Mouse (Mus musculus) intestine, postnatal 0 days (tissue): ENCODE results near the gene Piezo1. TPM values are rescaled to one million over a fixed set of nuclear protein-coding genes. Genes with fewer than 3 reads are reported as not detected.
A peak's percentile ranks its signal among the peaks of the same experiment; 100 is the strongest.

Experiments
- ATAC-seq: fragments of 200-750 bp; cut with Nextera tagmentation; 2 replicates; pipeline ENCODE4 v1.8.0; 2017; ENCODE audit warnings: mild to moderate bottlenecking, moderate TSS enrichment, moderate library complexity
- H3K27ac ChIP-seq: fragments of 300-500 bp; sonication (generic); 2 replicates; pipeline ENCODE4 v1.5.1; 2014; ENCODE audit warnings: mild to moderate bottlenecking, low read depth, low read length, moderate library complexity
- H3K27me3 ChIP-seq: fragments of 300-500 bp; sonication (generic); replicated peaks from 2 replicates; pipeline ENCODE4 v1.6.1; 2014; ENCODE audit warnings: low read length, mixed read lengths; ENCODE audit not compliant: control insufficient read depth, insufficient read depth
- H3K36me3 ChIP-seq: fragments of 300-500 bp; sonication (generic); 2 replicates; pipeline ENCODE4 v1.6.1; 2014; ENCODE audit warnings: mild to moderate bottlenecking, moderate library complexity; ENCODE audit not compliant: control insufficient read depth, insufficient read depth
- H3K4me1 ChIP-seq: fragments of 300-500 bp; sonication (generic); replicated peaks from 2 replicates; pipeline ENCODE4 v1.6.1; 2014; ENCODE audit warnings: antibody characterized with exemption, low read length, mixed read lengths; ENCODE audit not compliant: control insufficient read depth, insufficient read depth
- H3K4me2 ChIP-seq: fragments of 300-500 bp; sonication (generic); replicated peaks from 2 replicates; pipeline ENCODE4 v1.6.1; 2014; ENCODE audit warnings: low read depth, mild to moderate bottlenecking, moderate library complexity
- H3K4me3 ChIP-seq: fragments of 300-500 bp; sonication (generic); 2 replicates; pipeline ENCODE4 v1.5.1; 2014; ENCODE audit warnings: low read depth, low read length
- H3K9ac ChIP-seq: fragments of 300-500 bp; sonication (generic); 2 replicates; pipeline ENCODE4 v1.6.1; 2014; ENCODE audit warnings: mild to moderate bottlenecking, low read depth, low read length
- H3K9me3 ChIP-seq: fragments of 300-500 bp; sonication (generic); 2 replicates; pipeline ENCODE4 v1.6.1; 2016; ENCODE audit warnings: mixed run types; ENCODE audit not compliant: control insufficient read depth
- CTCF ChIP-seq: sonication (generic); IDR thresholded peaks from 2 replicates; pipeline ENCODE4 v1.5.1; 2016; ENCODE audit warnings: low read depth, mild to moderate bottlenecking, control low read depth, antibody characterized with exemption, moderate library complexity
- WGBS: fragments of 180-500 bp; shearing (Covaris S2); extraction: QIAGEN DNeasy Blood & Tissue Kit; methylation state at CpG from one replicate; pipeline ENCODE4 v1.1.7; 2014; 5-methylcytosine and 5-hydroxymethylcytosine counted together
- polyA plus RNA-seq: library from polyadenylated mRNA; unstranded; fragments of >200 nt; fragmentation: Nextera tagmentation; extraction: Ambion mirVana; gene quantifications from 2 replicates; pipeline ENCODE4 v1.2.1, GENCODE M21; 2015

The Piezo1 gene
- polyA plus RNA-seq, 1 experiment from 2014 or later: 4.4 TPM

GRCm38 (mm10) chr8:122558671-122559349 lies 7.7 kb upstream of the Piezo1 start:
- H3K4me3 ChIP-seq: no peak overlapping the region
- no peaks in the 10 kb centered on the region for H3K27me3 ChIP-seq
- TF ChIP-seq CTCF: peak; percentile 45
- no peak for ATAC-seq
- WGBS: 26% methylated on average over 10 of the region's 12 CpGs
- H3K9me3 ChIP-seq: no peaks in the 10 kb centered on the region
- no peaks in the 10 kb centered on the region for H3K4me1 ChIP-seq
- no peaks in the 10 kb centered on the region for H3K36me3 ChIP-seq
- no peak overlapping the region for H3K4me2 ChIP-seq
- H3K27ac ChIP-seq: no peak overlapping the region
- no peak overlapping the region for H3K9ac ChIP-seq

- TF ChIP-seq CTCF: no peak
- no peaks in the 10 kb centered on the region for H3K4me1 ChIP-seq
- ATAC-seq: no peak
- H3K36me3 ChIP-seq: no peaks in the 10 kb centered on the region
- no peaks in the 10 kb centered on the region for H3K27me3 ChIP-seq
- H3K4me3 ChIP-seq: no peak overlapping the region
- no peak overlapping the region for H3K4me2 ChIP-seq
- H3K9ac ChIP-seq: no peak overlapping the region
- H3K9me3 ChIP-seq: no peaks in the 10 kb centered on the region
- no peak overlapping the region for H3K27ac ChIP-seq
- WGBS: 44% methylated on average over 10 of the region's 10 CpGs
Observed at GRCm38 (mm10) chr8:122557248-122558038, 6.3 kb upstream of the Piezo1 start.

DNA sequence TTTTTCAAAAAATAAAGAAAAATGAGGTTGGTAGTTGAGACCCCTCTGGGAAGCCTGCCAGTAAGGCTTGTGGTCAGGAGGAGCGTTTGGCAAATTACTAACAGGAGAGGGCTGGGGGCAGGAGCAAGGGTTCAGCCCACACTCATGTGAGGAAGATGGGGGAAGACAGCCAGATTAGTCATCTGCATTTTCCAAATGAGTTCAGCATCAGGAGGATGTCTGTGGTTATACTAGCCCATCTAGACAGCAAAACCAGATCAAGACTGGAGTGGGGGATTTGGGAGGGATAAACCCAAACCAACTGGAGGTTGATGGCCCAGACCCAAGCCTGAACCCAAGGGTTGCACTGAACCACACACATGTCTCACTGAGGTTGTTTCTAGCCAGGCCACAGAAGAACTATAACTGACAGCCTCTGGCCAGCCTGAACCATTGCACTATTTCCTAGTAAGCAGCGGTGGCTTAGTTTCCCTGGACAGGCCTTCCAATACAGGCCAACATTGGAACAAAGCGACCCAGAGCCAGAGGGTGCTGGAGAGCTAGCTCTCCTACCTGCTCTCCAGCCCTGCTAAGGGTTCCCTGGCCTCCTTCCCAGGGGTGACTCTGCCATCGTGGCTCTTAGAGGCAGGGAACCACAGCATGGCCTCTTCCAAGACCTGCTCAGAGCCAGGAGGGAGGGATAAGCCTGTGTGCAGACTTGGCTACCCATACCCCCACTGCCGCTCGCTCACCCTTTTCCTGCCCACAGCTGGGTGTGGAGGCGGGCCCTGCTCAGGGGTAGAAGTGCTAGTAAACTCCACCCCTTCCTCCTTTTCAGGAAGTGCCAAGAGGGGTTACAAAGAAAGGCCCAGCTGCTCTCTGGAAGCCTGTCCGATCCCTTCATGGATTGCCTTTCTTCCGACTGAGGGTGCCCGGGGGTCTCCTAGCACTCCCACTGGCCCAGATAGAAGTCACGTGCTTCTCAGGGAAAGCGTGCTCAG lies 5.2 kb upstream of the Piezo1 start:
- H3K36me3 ChIP-seq: no peaks in the 10 kb centered on the region
- no peaks in the 10 kb centered on the region for H3K27me3 ChIP-seq
- no peak overlapping the region for H3K4me3 ChIP-seq
- H3K27ac ChIP-seq: peak overlapping the region; percentile 57; the same call in 1 of the 2 replicates
- TF ChIP-seq CTCF: peak; percentile 36
- H3K9me3 ChIP-seq: no peaks in the 10 kb centered on the region
- 60% methylated on average over 12 of the region's 12 CpGs for WGBS
- H3K4me1 ChIP-seq: no peaks in the 10 kb centered on the region
- ATAC-seq: no peak
- H3K9ac ChIP-seq: no peak overlapping the region; the same call in 1 of the 2 replicates
- H3K4me2 ChIP-seq: no peak overlapping the region; the same call in 1 of the 2 replicates

DNA sequence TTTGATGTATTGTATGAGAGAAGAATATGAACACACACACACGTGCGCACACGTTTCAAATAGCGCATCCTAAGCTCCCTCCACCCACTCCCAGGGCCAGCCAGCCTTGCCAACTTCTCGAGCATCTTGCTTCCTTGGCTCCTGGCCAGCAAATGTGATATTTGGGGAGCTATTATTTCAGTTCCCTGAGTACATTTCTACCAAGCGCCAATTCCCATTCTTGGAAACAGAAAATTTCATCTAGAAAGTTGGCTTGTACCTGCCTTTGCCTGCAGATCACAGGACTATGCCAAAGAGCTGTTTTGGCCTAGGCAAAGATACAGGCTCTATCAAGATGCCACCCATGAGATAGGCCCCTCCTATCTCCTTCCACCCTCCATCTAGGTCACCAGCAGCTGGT lies 3.7 kb upstream of the Piezo1 start:
- Histone ChIP-seq H3K4me1 (0 out of 2 replicates have a peak, but pooled peaks cover 4% of the 10 kb centered on the region), H3K36me3 (no peaks in the 10 kb centered on the region), H3K9ac (no peak overlapping the region), H3K27me3 (no peaks in the 10 kb centered on the region), H3K9me3 (no peaks in the 10 kb centered on the region), H3K4me3 (no peak overlapping the region), H3K4me2 (no peak overlapping the region), H3K27ac (no peak overlapping the region)
- 67% methylated on average over 6 of the region's 6 CpGs for WGBS
- no peak for ATAC-seq
- no peak for TF ChIP-seq CTCF

DNA sequence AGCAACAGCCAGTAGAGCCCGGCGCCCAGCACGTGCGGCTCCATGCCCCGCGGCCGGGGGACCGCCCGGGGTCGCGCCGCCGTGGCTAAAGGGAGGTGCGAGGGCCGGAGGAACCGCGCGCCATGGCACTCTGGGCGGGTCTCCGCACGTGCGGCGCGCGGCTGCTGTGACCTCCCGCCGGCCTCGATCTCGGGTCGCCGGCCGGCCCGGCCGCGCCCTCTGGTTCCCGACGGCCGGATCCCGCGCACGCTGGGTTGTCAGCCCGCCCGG lies 199 bp downstream of the Piezo1 start:
- H3K9me3 ChIP-seq: no peaks in the 10 kb centered on the region
- no peaks in the 10 kb centered on the region for H3K36me3 ChIP-seq
- ATAC-seq: no peak
- peaks cover 7% of the 10 kb centered on the region; the same call in 1 of the 2 replicates for H3K4me1 ChIP-seq
- peak overlapping the region; percentile 99 for H3K4me2 ChIP-seq
- H3K4me3 ChIP-seq: peak overlapping the region; percentile 73
- no peaks in the 10 kb centered on the region for H3K27me3 ChIP-seq
- no peak for TF ChIP-seq CTCF
- H3K27ac ChIP-seq: peak overlapping the region; percentile 83
- WGBS: under 1% methylated on average over 39 of the region's 43 CpGs
- H3K9ac ChIP-seq: peak overlapping the region; percentile 82
